Mouse (Mus musculus) naive thymus-derived CD4-positive, alpha-beta T cell, adult 2 months (primary cell): ENCODE data around the gene Grin3b.

ENCODE experiments used
- DNase-seq: peaks from one replicate; pipeline ENCODE4 v3.0.0-alpha.2; 2011; ENCODE audit warnings: low read depth

Grin3b gene

GRCm38 (mm10) chr10:79966886-79967400 is 3.6 kb upstream of the Grin3b start:
- DNase-seq, result no peak

- no peak for DNase-seq
These were observed 2.3 kb upstream of the Grin3b start for GRCm38 (mm10) chr10:79968181-79968580.

- DNase-seq, result no peak
These were observed 1.4 kb upstream of the Grin3b start for GRCm38 (mm10) chr10:79969124-79969568.

- DNase-seq, result no peak
These were observed 625 bp downstream of the Grin3b start for GRCm38 (mm10) chr10:79971183-79971497.

GRCm38 (mm10) chr10:79972831-79973230 is 2.3 kb downstream of the Grin3b start:
- no peak for DNase-seq

GRCm38 (mm10) chr10:79974087-79974486 is 3.6 kb downstream of the Grin3b start:
- no peak for DNase-seq

- DNase-seq, result no peak
These were observed 4.2 kb downstream of the Grin3b start for GRCm38 (mm10) chr10:79974668-79975067.

- DNase-seq, result no peak
These were observed 5.7 kb downstream of the Grin3b start for GRCm38 (mm10) chr10:79976071-79976721.

GRCm38 (mm10) chr10:79976722-79977107 is 6.2 kb downstream of the Grin3b start:
- no peak for DNase-seq

GRCm38 (mm10) chr10:79977324-79977723 is 6.8 kb downstream of the Grin3b start:
- DNase-seq, result no peak

GRCm38 (mm10) chr10:79978061-79978460 is 7.5 kb downstream of the Grin3b start:
- DNase-seq, result no peak

GRCm38 (mm10) chr10:79979401-79980155 is 9.1 kb downstream of the Grin3b start:
- DNase-seq, result no peak

- no peak for DNase-seq
These were observed 12.7 kb downstream of the Grin3b start for GRCm38 (mm10) chr10:79983205-79983604.

GRCm38 (mm10) chr10:79983670-79984069 is 13.2 kb downstream of the Grin3b start:
- DNase-seq, result peak; percentile 87

- DNase-seq, result no peak
These were observed 13.8 kb downstream of the Grin3b start, which contains the start of gene Tmem259 for GRCm38 (mm10) chr10:79984195-79984816. TSS of gene Tmem259 (minus strand) at chr10:79984330.

- DNase-seq, result peak; percentile 99
These were observed 14.4 kb downstream of the Grin3b start for GRCm38 (mm10) chr10:79984871-79985270.

GRCm38 (mm10) chr10:79985334-79986231 is 15.1 kb downstream of the Grin3b start:
- peak; percentile 84 for DNase-seq

GRCm38 (mm10) chr10:79986232-79986878 is 15.8 kb downstream of the Grin3b start:
- no peak for DNase-seq

GRCm38 (mm10) chr10:79986963-79987362 is 16.4 kb downstream of the Grin3b start:
- DNase-seq, result peak; percentile 96

- peak; percentile 44 for DNase-seq
These were observed 17.4 kb downstream of the Grin3b start for GRCm38 (mm10) chr10:79987771-79988505.
